Mouse (Mus musculus): ENCODE measurements around the gene Mrps17.

- TF ChIP-seq CTCF (conservative IDR thresholded peaks at IDR 0.05; ENCODE audit: insufficient read depth, insufficient read length, low read depth, low read length) (no peak), POLR2A (IDR thresholded peaks at IDR 0.05; ENCODE audit: low read depth, low read length) (no peak)
These were observed 48.9 kb upstream of the Mrps17 start for GRCm38 (mm10) chr5:129666271-129666909.
